Mouse (Mus musculus) mature B cell (primary cell): ENCODE measurements around the gene Scfd2.

Experiments
- in situ Hi-C: fragments of 300-500 bp; cut with MboI; formaldehyde crosslinking; loops from 2 replicates; pipeline ENCODE4 v1.14.3; 2019

Scfd2 gene

GRCm38 (mm10) chr5:74531630-74532280 is at the start of gene Scfd2:
TSS of gene Scfd2 (minus strand) at chr5:74531759.
- in situ Hi-C loops, result no loop called here

- in situ Hi-C loops, result no loop called here
Observed at GRCm38 (mm10) chr5:74571767-74572166, 40.2 kb upstream of the Scfd2 start.

- in situ Hi-C loops, result no loop called here
Observed at GRCm38 (mm10) chr5:74561151-74561550, 29.6 kb upstream of the Scfd2 start.

- in situ Hi-C loops, result no loop called here
Observed at GRCm38 (mm10) chr5:74549566-74549965, 18.0 kb upstream of the Scfd2 start.

- in situ Hi-C loops, result no loop called here
Observed at GRCm38 (mm10) chr5:74545606-74546005, 14.0 kb upstream of the Scfd2 start.

GRCm38 (mm10) chr5:74536180-74536947 is 4.8 kb upstream of the Scfd2 start:
- in situ Hi-C loops, result no loop called here

GRCm38 (mm10) chr5:74535240-74536021 is 3.9 kb upstream of the Scfd2 start, which contains the start of gene Fip1l1:
TSS of gene Fip1l1 (plus strand) at chr5:74535449.
- in situ Hi-C loops, result no loop called here

GRCm38 (mm10) chr5:74530785-74531184 is 774 bp downstream of the Scfd2 start:
- in situ Hi-C loops, result no loop called here

- in situ Hi-C loops, result no loop called here
Observed at GRCm38 (mm10) chr5:74527025-74527424, 4.5 kb downstream of the Scfd2 start.

- in situ Hi-C loops, result no loop called here
Observed at GRCm38 (mm10) chr5:74511686-74512085, 19.9 kb downstream of the Scfd2 start.

- in situ Hi-C loops, result no loop called here
Observed at GRCm38 (mm10) chr5:74492705-74493104, 38.9 kb downstream of the Scfd2 start.

- in situ Hi-C loops, result no loop called here
Observed at GRCm38 (mm10) chr5:74484646-74485045, 46.9 kb downstream of the Scfd2 start.

GRCm38 (mm10) chr5:74482633-74483032 is 48.9 kb downstream of the Scfd2 start:
- in situ Hi-C loops, result no loop called here

- in situ Hi-C loops, result no loop called here
Observed at GRCm38 (mm10) chr5:74482034-74482433, 49.5 kb downstream of the Scfd2 start.

GRCm38 (mm10) chr5:74480409-74480808 is 51.1 kb downstream of the Scfd2 start:
- in situ Hi-C loops, result no loop called here

GRCm38 (mm10) chr5:74479947-74480346 is 51.6 kb downstream of the Scfd2 start:
- in situ Hi-C loops, result no loop called here

- in situ Hi-C loops, result no loop called here
Observed at GRCm38 (mm10) chr5:74479157-74479556, 52.4 kb downstream of the Scfd2 start.

- in situ Hi-C loops, result no loop called here
Observed at GRCm38 (mm10) chr5:74476551-74476950, 55.0 kb downstream of the Scfd2 start.

- in situ Hi-C loops, result no loop called here
Observed at GRCm38 (mm10) chr5:74473117-74473516, 58.4 kb downstream of the Scfd2 start.

GRCm38 (mm10) chr5:74470819-74471218 is 60.7 kb downstream of the Scfd2 start:
- in situ Hi-C loops, result no loop called here

GRCm38 (mm10) chr5:74469620-74470019 is 61.9 kb downstream of the Scfd2 start:
- in situ Hi-C loops, result no loop called here

GRCm38 (mm10) chr5:74467753-74468152 is 63.8 kb downstream of the Scfd2 start:
- in situ Hi-C loops, result no loop called here

GRCm38 (mm10) chr5:74456759-74457158 is 74.8 kb downstream of the Scfd2 start:
- in situ Hi-C loops, result no loop called here
